Mouse (Mus musculus) adrenal gland, postnatal 36 days (tissue): ENCODE data around the gene Cfap46. TPM values are rescaled to one million over a fixed set of nuclear protein-coding genes. Genes with fewer than 3 reads are reported as not detected.

ENCODE experiments used
- DNase-seq, 2 experiments: peaks; one replicate each; pipeline ENCODE4 v3.0.0; 2021; ENCODE audit warnings: mixed read lengths in 1 of 2
- total RNA-seq, 2 experiments: library from RNA; stranded (reverse); gene quantifications; 2 replicates each; pipeline ENCODE4 v1.2.3; 2021

Cfap46 gene
- total RNA-seq, 2 experiments from 2014 or later: 0.33 to 0.79 TPM

GRCm38 (mm10) chr7:139580851-139581775 is 102.5 kb downstream of the Cfap46 start:
- peak in 1 of 2 experiments; percentile 13 for DNase-seq

GRCm38 (mm10) chr7:139579261-139579905 is 104.2 kb downstream of the Cfap46 start:
- peak; percentile 36 to 49 for DNase-seq

GRCm38 (mm10) chr7:139576064-139576686 is 107.4 kb downstream of the Cfap46 start:
- no peak for DNase-seq

GRCm38 (mm10) chr7:139572665-139573064 is 111.0 kb downstream of the Cfap46 start:
- no peak for DNase-seq

GRCm38 (mm10) chr7:139570788-139571187 is 112.8 kb downstream of the Cfap46 start:
- no peak for DNase-seq

- no peak for DNase-seq
Observed at GRCm38 (mm10) chr7:139566533-139566932, 117.1 kb downstream of the Cfap46 start.

GRCm38 (mm10) chr7:139565998-139566397 is 117.6 kb downstream of the Cfap46 start:
- DNase-seq: no peak

GRCm38 (mm10) chr7:139564161-139564560 is 119.5 kb downstream of the Cfap46 start:
- DNase-seq: no peak

- DNase-seq: no peak
Observed at GRCm38 (mm10) chr7:139563425-139563824, 120.2 kb downstream of the Cfap46 start.

- DNase-seq: no peak
Observed at GRCm38 (mm10) chr7:139559659-139560058, 124.0 kb downstream of the Cfap46 start.

GRCm38 (mm10) chr7:139556746-139557526 is 126.7 kb downstream of the Cfap46 start:
- no peak for DNase-seq

GRCm38 (mm10) chr7:139556331-139556730 is 127.3 kb downstream of the Cfap46 start:
- no peak for DNase-seq

- DNase-seq: no peak
Observed at GRCm38 (mm10) chr7:139551519-139551918, 132.1 kb downstream of the Cfap46 start.

Other genes starting within 250 kb of the Cfap46 start
- not detected for gene Nkx6-2, start 101.0 kb downstream of the Cfap46 start, total RNA-seq
- 1 to 10 TPM; 2.2 to 3.9 TPM for gene Adgra1, start 150.4 kb upstream of the Cfap46 start, total RNA-seq
- gene Kndc1, start 210.9 kb upstream of the Cfap46 start, total RNA-seq: under 1 TPM; 0.50 to 0.56 TPM